Mouse (Mus musculus) MEL (cell line): ENCODE data around the gene Ift81.

Experiments
- E2F4 ChIP-seq: IDR thresholded peaks from 2 replicates; pipeline ENCODE4 v1.6.1; 2011; ENCODE audit warnings: low read depth, low read length, improper control_type of control experiment, borderline replicate concordance
- ELF1 ChIP-seq: IDR thresholded peaks from 2 replicates; pipeline ENCODE4 v1.6.1; 2014; ENCODE audit warnings: low read depth, mild to moderate bottlenecking, inconsistent platforms, low read length, improper control_type of control experiment, moderate library complexity
- EP300 ChIP-seq, 2 experiments: IDR thresholded peaks; 2 replicates each; pipeline ENCODE4 v1.6.1; 2011; ENCODE audit warnings: improper control_type of control experiment in 2 of 2, low read length in 2 of 2, low read depth in 1 of 2, mild to moderate bottlenecking in 1 of 2
- RCOR1 ChIP-seq: IDR thresholded peaks from 2 replicates; pipeline ENCODE4 v1.6.1; 2012; ENCODE audit warnings: low read depth, mild to moderate bottlenecking, inconsistent platforms, low read length, improper control_type of control experiment
- SIN3A ChIP-seq: IDR thresholded peaks from 2 replicates; pipeline ENCODE4 v1.6.1; 2012; ENCODE audit warnings: low read length, improper control_type of control experiment, inconsistent platforms
- ZMIZ1 ChIP-seq: IDR thresholded peaks from 2 replicates; pipeline ENCODE4 v1.6.1; 2012; ENCODE audit warnings: low read depth, mild to moderate bottlenecking, inconsistent platforms, low read length, improper control_type of control experiment, moderate library complexity

GRCm38 (mm10) chr5:122519043-122519660 lies 95.2 kb downstream of the Ift81 start:
- TF ChIP-seq RCOR1, result no peak
- no peak for TF ChIP-seq E2F4
- TF ChIP-seq EP300 (IDR thresholded peaks at IDR 0.05; ENCODE audit: low read depth in 1 of 2, low read length in 2 of 2), result no peak
- no peak for TF ChIP-seq ZMIZ1
- TF ChIP-seq ELF1, result no peak
- no peak for TF ChIP-seq SIN3A
